Mouse (Mus musculus): Measurements from ENCODE around the gene Ryk. TPM values are rescaled to one million over a fixed set of nuclear protein-coding genes. Genes with fewer than 3 reads are reported as not detected.

The Ryk gene
- polyA plus RNA-seq, 1 experiment from 2014 or later, result 10.7 TPM

DNA sequence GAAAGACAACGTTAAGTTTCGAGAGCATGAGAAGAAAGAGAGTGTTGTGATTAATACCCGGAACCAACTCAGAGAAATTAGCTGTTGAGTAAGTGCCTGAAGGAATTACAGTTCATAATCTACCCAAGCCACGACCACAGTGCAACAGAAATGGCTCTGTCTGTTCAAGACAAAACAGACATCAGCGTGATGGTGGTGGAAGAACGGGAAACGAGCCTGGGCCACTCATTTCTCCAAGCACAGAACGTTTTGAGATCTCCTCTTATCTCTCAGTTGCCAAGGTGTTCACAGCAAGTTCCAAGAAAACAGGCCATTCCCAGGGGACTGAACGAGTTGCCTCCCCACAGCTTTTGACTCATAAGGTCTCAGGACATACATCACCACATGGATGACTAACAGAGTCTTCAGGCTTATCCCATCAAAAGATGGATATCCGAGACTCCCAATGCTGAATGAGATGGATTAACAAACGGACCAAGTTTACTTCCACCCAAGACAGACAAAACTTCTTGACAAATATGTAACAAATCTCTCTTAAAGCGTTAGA lies 111.8 kb downstream of the Ryk start:
- ATAC-seq, result no peak
- H3K9me3 ChIP-seq (replicated peaks; ENCODE audit: control insufficient read depth, low read length, poor library complexity, severe bottlenecking), result 0 out of 2 replicates have a peak, but pooled peaks cover 3% of the 10 kb centered on the region
- H3K36me3 ChIP-seq (ENCODE audit: control insufficient read depth, insufficient read depth, low read length), result no peaks in the 10 kb centered on the region
- H3K27me3 ChIP-seq (ENCODE audit: control insufficient read depth, insufficient read depth, low read depth, low read length), result no peaks in the 10 kb centered on the region
- H3K4me2 ChIP-seq (ENCODE audit: low read length), result no peak overlapping the region
- H3K4me1 ChIP-seq (ENCODE audit: control insufficient read depth, insufficient read depth, low read length), result no peaks in the 10 kb centered on the region
- H3K27ac ChIP-seq (ENCODE audit: low read length), result no peak overlapping the region
- WGBS, result 85% methylated on average over 12 of the region's 12 CpGs
- no peak overlapping the region for H3K4me3 ChIP-seq (ENCODE audit: low read depth, low read length)
- H3K9ac ChIP-seq (ENCODE audit: low read depth, low read length), result no peak overlapping the region

DNA sequence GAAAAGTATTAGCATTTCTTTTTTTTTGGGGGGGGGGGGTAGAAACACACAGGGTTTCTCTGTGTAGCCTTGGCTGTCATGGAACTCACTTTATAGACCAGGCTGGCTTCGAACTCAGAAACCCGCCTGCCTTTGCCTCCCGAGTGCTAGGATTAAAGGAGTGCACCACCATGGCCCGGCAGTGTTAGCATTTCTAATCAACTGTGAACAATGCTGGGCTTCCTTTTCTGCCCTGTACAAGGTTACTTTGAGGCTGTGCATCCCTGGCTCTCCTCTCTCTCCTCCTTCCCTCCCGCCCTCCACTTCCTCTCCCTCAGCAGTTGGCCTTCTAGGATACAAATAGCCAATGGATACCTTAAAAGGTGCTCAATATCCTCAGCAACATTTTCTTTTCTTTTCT lies 114.0 kb downstream of the Ryk start:
- Histone ChIP-seq H3K9ac (ENCODE audit: low read depth, low read length) (no peak overlapping the region), H3K27ac (ENCODE audit: low read length) (no peak overlapping the region), H3K9me3 (replicated peaks; ENCODE audit: control insufficient read depth, low read length, poor library complexity, severe bottlenecking) (0 out of 2 replicates have a peak, but pooled peaks cover 3% of the 10 kb centered on the region), H3K4me2 (ENCODE audit: low read length) (no peak overlapping the region), H3K27me3 (ENCODE audit: control insufficient read depth, insufficient read depth, low read depth, low read length) (no peaks in the 10 kb centered on the region), H3K4me3 (ENCODE audit: low read depth, low read length) (no peak overlapping the region), H3K36me3 (ENCODE audit: control insufficient read depth, insufficient read depth, low read length) (no peaks in the 10 kb centered on the region), H3K4me1 (ENCODE audit: control insufficient read depth, insufficient read depth, low read length) (no peaks in the 10 kb centered on the region)
- 76% methylated on average over 5 of the region's 5 CpGs for WGBS
- no peak for ATAC-seq

DNA sequence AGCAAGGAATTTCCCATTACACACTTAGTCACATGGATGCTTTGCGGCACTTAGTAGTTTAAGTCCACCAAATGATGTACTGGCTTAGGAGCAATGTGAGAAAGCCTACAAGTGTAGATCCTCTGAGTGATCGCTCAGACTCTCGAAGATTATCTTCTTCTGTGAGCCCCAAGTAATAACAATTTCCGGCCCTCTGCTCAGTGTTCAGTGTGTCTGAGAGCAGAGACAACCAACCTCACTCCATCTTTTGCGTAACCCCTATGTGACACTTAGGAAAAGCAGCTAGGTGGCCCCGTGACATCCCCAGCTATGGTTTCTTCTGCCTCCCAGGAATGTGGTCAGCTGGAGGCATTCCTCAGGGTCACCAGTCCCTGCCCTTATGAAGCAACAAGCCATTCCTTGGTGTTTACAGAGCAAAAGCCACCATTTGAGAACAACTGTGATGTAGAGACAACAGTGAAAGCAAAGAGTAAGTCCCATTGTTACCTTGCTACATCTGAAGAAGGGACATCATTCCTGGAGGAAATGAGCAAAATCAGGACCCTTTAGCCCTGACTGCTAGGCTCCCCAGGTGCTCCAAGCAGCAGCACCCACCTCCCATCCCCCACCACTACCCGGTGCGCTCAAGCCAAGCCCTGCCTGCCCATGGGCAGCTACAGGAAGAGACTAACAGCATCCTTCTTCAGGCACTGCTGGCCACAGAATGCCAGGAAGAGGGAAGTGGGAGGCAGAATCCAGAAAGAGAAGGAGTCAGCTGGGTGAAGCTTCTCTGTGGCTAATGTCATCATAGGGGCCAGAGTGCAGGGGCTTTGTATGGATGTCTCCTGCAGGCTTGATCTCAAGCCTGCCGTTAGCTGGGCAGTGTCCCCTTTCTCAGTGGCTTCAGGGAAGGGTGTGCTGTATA lies 116.6 kb downstream of the Ryk start:
- no peaks in the 10 kb centered on the region for H3K27me3 ChIP-seq (ENCODE audit: control insufficient read depth, insufficient read depth, low read depth, low read length)
- H3K36me3 ChIP-seq (ENCODE audit: control insufficient read depth, insufficient read depth, low read length), result no peaks in the 10 kb centered on the region
- no peak for ATAC-seq
- no peak overlapping the region for H3K9ac ChIP-seq (ENCODE audit: low read depth, low read length)
- H3K27ac ChIP-seq (ENCODE audit: low read length), result no peak overlapping the region
- 93% methylated on average over 9 of the region's 9 CpGs for WGBS
- no peak overlapping the region for H3K4me2 ChIP-seq (ENCODE audit: low read length)
- H3K4me3 ChIP-seq (ENCODE audit: low read depth, low read length), result no peak overlapping the region
- H3K9me3 ChIP-seq (replicated peaks; ENCODE audit: control insufficient read depth, low read length, poor library complexity, severe bottlenecking), result peaks cover 3% of the 10 kb centered on the region; the same call in 1 of the 2 replicates
- H3K4me1 ChIP-seq (ENCODE audit: control insufficient read depth, insufficient read depth, low read length), result no peaks in the 10 kb centered on the region

DNA sequence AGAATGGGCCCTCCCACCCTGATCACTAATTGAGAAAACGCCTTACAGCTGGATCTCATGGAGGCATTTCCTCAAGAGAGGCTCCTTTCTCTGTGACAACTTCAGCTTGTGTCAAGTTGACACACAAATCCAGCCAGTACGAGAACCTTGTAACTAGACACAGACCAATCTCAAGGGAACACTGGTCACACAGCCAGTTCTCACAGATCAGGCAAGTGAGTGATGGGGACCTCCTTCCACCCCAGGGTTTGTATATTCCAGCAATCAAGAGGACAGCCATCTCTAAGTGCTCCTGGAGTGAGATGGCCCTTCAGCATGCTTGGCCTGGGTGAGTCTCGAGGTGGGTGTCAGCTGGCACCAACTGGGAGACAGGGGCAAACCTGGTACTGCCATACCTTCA lies 121.1 kb downstream of the Ryk start:
- no peak for ATAC-seq
- no peak overlapping the region for H3K9ac ChIP-seq (ENCODE audit: low read depth, low read length)
- no peaks in the 10 kb centered on the region for H3K4me1 ChIP-seq (ENCODE audit: control insufficient read depth, insufficient read depth, low read length)
- WGBS, result 78% methylated on average over 3 of the region's 3 CpGs
- no peak overlapping the region for H3K4me3 ChIP-seq (ENCODE audit: low read depth, low read length)
- H3K4me2 ChIP-seq (ENCODE audit: low read length), result no peak overlapping the region
- no peak overlapping the region for H3K27ac ChIP-seq (ENCODE audit: low read length)
- no peaks in the 10 kb centered on the region; the same call in 1 of the 2 replicates for H3K9me3 ChIP-seq (replicated peaks; ENCODE audit: control insufficient read depth, low read length, poor library complexity, severe bottlenecking)
- H3K36me3 ChIP-seq (ENCODE audit: control insufficient read depth, insufficient read depth, low read length), result no peaks in the 10 kb centered on the region
- no peaks in the 10 kb centered on the region for H3K27me3 ChIP-seq (ENCODE audit: control insufficient read depth, insufficient read depth, low read depth, low read length)

Other genes with a start within 250 kb of the Ryk start
- gene Anapc13, start 208.6 kb upstream of the Ryk start, polyA plus RNA-seq (2015; fragmentation: Nextera tagmentation; extraction: Ambion mirVana), result 116 and 126 TPM in 2 replicates
- gene Cep63, start 208.4 kb upstream of the Ryk start, polyA plus RNA-seq (2015; fragmentation: Nextera tagmentation; extraction: Ambion mirVana), result 36.0 and 39.4 TPM in 2 replicates
- gene Amotl2, start 118.2 kb upstream of the Ryk start, polyA plus RNA-seq (2015; fragmentation: Nextera tagmentation; extraction: Ambion mirVana), result 58.4 and 62.9 TPM in 2 replicates
- 2.6 and 4.3 TPM in 2 replicates for gene Slco2a1, start 153.8 kb downstream of the Ryk start, polyA plus RNA-seq (2015; fragmentation: Nextera tagmentation; extraction: Ambion mirVana)

All from midbrain, embryonic 16.5 days (tissue).